Mouse (Mus musculus) embryonic facial prominence, embryonic 14.5 days (tissue): ENCODE measurements around the gene Fam213a. TPM values are rescaled to one million over a fixed set of nuclear protein-coding genes. Genes with fewer than 3 reads are reported as not detected.
"Not testable (repeated sequence)": the region's sequence is repeated elsewhere in the genome, so short reads cannot be mapped to it uniquely, and the experiment has no call there.

Experiments used
- ATAC-seq: fragments of 200-750 bp; cut with Nextera tagmentation; 2 replicates; pipeline ENCODE4 v1.8.0; 2017; ENCODE audit warnings: low read depth, moderate number of reproducible peaks, moderate TSS enrichment
- DNase-seq: peaks from one replicate; pipeline ENCODE4 v3.0.0-alpha.2; 2015; ENCODE audit warnings: low spot score
- H3K27ac ChIP-seq: fragments of 300-500 bp; sonication (generic); replicated peaks from 2 replicates; pipeline ENCODE4 v1.5.1; 2014; ENCODE audit warnings: low read depth, mild to moderate bottlenecking, low read length, moderate library complexity
- H3K27me3 ChIP-seq: fragments of 300-500 bp; sonication (generic); replicated peaks from 2 replicates; pipeline ENCODE4 v1.6.1; 2014; ENCODE audit warnings: low read length; ENCODE audit not compliant: control insufficient read depth, insufficient read depth
- H3K36me3 ChIP-seq: fragments of 300-500 bp; sonication (generic); 2 replicates; pipeline ENCODE4 v1.6.1; 2014; ENCODE audit warnings: low read length, mixed read lengths; ENCODE audit not compliant: control insufficient read depth, insufficient read depth
- H3K4me1 ChIP-seq: fragments of 300-500 bp; sonication (generic); 2 replicates; pipeline ENCODE4 v1.6.1; 2014; ENCODE audit warnings: antibody characterized with exemption, low read length; ENCODE audit not compliant: control insufficient read depth, insufficient read depth
- H3K4me2 ChIP-seq: fragments of 300-500 bp; sonication (generic); 2 replicates; pipeline ENCODE4 v1.6.1; 2014; ENCODE audit warnings: low read depth, mild to moderate bottlenecking, low read length, moderate library complexity, mixed read lengths
- H3K4me3 ChIP-seq: fragments of 300-500 bp; sonication (generic); 2 replicates; pipeline ENCODE4 v1.5.1; 2014; ENCODE audit warnings: low read depth, mild to moderate bottlenecking, low read length
- H3K9ac ChIP-seq: fragments of 300-500 bp; sonication (generic); 2 replicates; pipeline ENCODE4 v1.6.1; 2014; ENCODE audit warnings: low read depth, mild to moderate bottlenecking, low read length, moderate library complexity, mixed read lengths
- H3K9me3 ChIP-seq: fragments of 300-500 bp; sonication (generic); 2 replicates; pipeline ENCODE4 v1.6.1; 2016; ENCODE audit warnings: low read length; ENCODE audit not compliant: control insufficient read depth
- WGBS: fragments of 180-500 bp; shearing (Covaris S2); extraction: QIAGEN DNeasy Blood & Tissue Kit; methylation state at CpG from one replicate; pipeline ENCODE4 v1.1.7; 2014; 5-methylcytosine and 5-hydroxymethylcytosine counted together
- polyA plus RNA-seq: library from polyadenylated mRNA; unstranded; fragments of >200 nt; fragmentation: Nextera tagmentation; extraction: Ambion mirVana; gene quantifications from 2 replicates; pipeline ENCODE4 v1.2.1, GENCODE M21; 2014

The Fam213a gene
- polyA plus RNA-seq: 35.7 and 39.7 TPM in 2 replicates

- 3% methylated on average over 31 of the region's 32 CpGs for WGBS
- no peaks in the 10 kb centered on the region for H3K27me3 ChIP-seq
- H3K27ac ChIP-seq: peak within 1 kb of the TSS; percentile 41; the same call in 1 of the 2 replicates
- peak within 1 kb of the TSS; percentile 69 for H3K9ac ChIP-seq
- ATAC-seq: peak; percentile 98
- DNase-seq: peak; percentile 95
- no peaks in the 10 kb centered on the region for H3K9me3 ChIP-seq
- no peaks in the 10 kb centered on the region for H3K36me3 ChIP-seq
- H3K4me3 ChIP-seq: peak within 1 kb of the TSS; percentile 62
- peak within 1 kb of the TSS; percentile 64 for H3K4me2 ChIP-seq
- peaks cover 5% of the 10 kb centered on the region for H3K4me1 ChIP-seq
These were observed at the start of gene Fam213a for GRCm38 (mm10) chr14:41013630-41014613. Gene Fam213a (minus strand): TSS chr14:41013788.

GRCm38 (mm10) chr14:41053190-41053589 is 39.6 kb upstream of the Fam213a start:
- not testable (repeated sequence) for H3K27ac ChIP-seq, ATAC-seq, H3K4me3 ChIP-seq, H3K9ac ChIP-seq, H3K4me2 ChIP-seq, DNase-seq, H3K36me3 ChIP-seq, H3K4me1 ChIP-seq, H3K9me3 ChIP-seq, H3K27me3 ChIP-seq
- 82% methylated on average over 2 of the region's 4 CpGs for WGBS

GRCm38 (mm10) chr14:41052481-41052880 is 38.9 kb upstream of the Fam213a start:
- peaks cover 7% of the 10 kb centered on the region; the same call in 1 of the 2 replicates for H3K9me3 ChIP-seq
- no peak overlapping the region for H3K27ac ChIP-seq
- DNase-seq: no peak

GRCm38 (mm10) chr14:41050471-41050870 is 36.9 kb upstream of the Fam213a start:
- Histone ChIP-seq H3K9me3 (peaks cover 7% of the 10 kb centered on the region; the same call in 1 of the 2 replicates), H3K9ac (no peak overlapping the region), H3K27ac (no peak overlapping the region), H3K4me3 (no peak overlapping the region), H3K4me1 (no peaks in the 10 kb centered on the region), H3K36me3 (no peaks in the 10 kb centered on the region), H3K4me2 (no peak overlapping the region), H3K27me3 (no peaks in the 10 kb centered on the region)
- 69% methylated on average over 6 of the region's 6 CpGs for WGBS
- DNase-seq (no peak), ATAC-seq (no peak)

More at GRCm38 (mm10) chr14:41052481-41052880, 38.9 kb upstream of the Fam213a start:
- no peaks in the 10 kb centered on the region for H3K36me3 ChIP-seq
- H3K4me2 ChIP-seq: no peak overlapping the region
- H3K4me3 ChIP-seq: no peak overlapping the region
- H3K9ac ChIP-seq: no peak overlapping the region
- WGBS: 78% methylated on average over 5 of the region's 5 CpGs
- ATAC-seq: no peak
- H3K4me1 ChIP-seq: no peaks in the 10 kb centered on the region
- no peaks in the 10 kb centered on the region for H3K27me3 ChIP-seq

GRCm38 (mm10) chr14:41047402-41047801 is 33.8 kb upstream of the Fam213a start:
- no peak overlapping the region for H3K27ac ChIP-seq
- H3K9ac ChIP-seq: no peak overlapping the region
- H3K4me1 ChIP-seq: no peaks in the 10 kb centered on the region
- ATAC-seq (no peak), DNase-seq (no peak)
- no peak overlapping the region for H3K4me2 ChIP-seq
- H3K4me3 ChIP-seq: no peak overlapping the region
- H3K9me3 ChIP-seq: no peaks in the 10 kb centered on the region
- H3K36me3 ChIP-seq: no peaks in the 10 kb centered on the region
- H3K27me3 ChIP-seq: no peaks in the 10 kb centered on the region
- WGBS: 73% methylated on average over 2 of the region's 2 CpGs

GRCm38 (mm10) chr14:41035146-41035798 is 21.7 kb upstream of the Fam213a start:
- 30% methylated on average over 6 of the region's 6 CpGs for WGBS
- Histone ChIP-seq H3K4me3 (no peak overlapping the region), H3K27ac (no peak overlapping the region), H3K9ac (no peak overlapping the region), H3K9me3 (no peaks in the 10 kb centered on the region), H3K4me2 (no peak overlapping the region), H3K27me3 (no peaks in the 10 kb centered on the region), H3K36me3 (no peaks in the 10 kb centered on the region), H3K4me1 (no peaks in the 10 kb centered on the region)
- DNase-seq (peak; percentile 30), ATAC-seq (no peak)

GRCm38 (mm10) chr14:41033135-41034110 is 19.8 kb upstream of the Fam213a start:
- Histone ChIP-seq H3K36me3 (no peaks in the 10 kb centered on the region), H3K27ac (no peak overlapping the region), H3K9me3 (no peaks in the 10 kb centered on the region), H3K9ac (no peak overlapping the region), H3K4me1 (no peaks in the 10 kb centered on the region), H3K4me2 (no peak overlapping the region), H3K27me3 (no peaks in the 10 kb centered on the region), H3K4me3 (no peak overlapping the region)
- WGBS: 55% methylated on average over 13 of the region's 13 CpGs
- ATAC-seq (no peak), DNase-seq (peak; percentile 89)

GRCm38 (mm10) chr14:41030989-41031513 is 17.5 kb upstream of the Fam213a start:
- ATAC-seq (no peak), DNase-seq (no peak)
- no peaks in the 10 kb centered on the region for H3K36me3 ChIP-seq
- no peaks in the 10 kb centered on the region for H3K27me3 ChIP-seq
- H3K4me2 ChIP-seq: no peak overlapping the region
- no peak overlapping the region for H3K9ac ChIP-seq
- no peaks in the 10 kb centered on the region for H3K9me3 ChIP-seq
- no peak overlapping the region for H3K27ac ChIP-seq
- no peak overlapping the region for H3K4me3 ChIP-seq
- no peaks in the 10 kb centered on the region for H3K4me1 ChIP-seq
- 90% methylated on average over 6 of the region's 6 CpGs for WGBS
